Mouse (Mus musculus): ENCODE measurements around the gene Atad1.

- TF ChIP-seq POLR2A (IDR thresholded peaks at IDR 0.05; ENCODE audit: borderline replicate concordance, low read depth, low read length) (no peak), CTCF (IDR thresholded peaks at IDR 0.05; ENCODE audit: low read depth, low read length) (no peak)
Measured at GRCm38 (mm10) chr19:32729785-32730184, 9.8 kb downstream of the Atad1 start.

Measured in bone marrow macrophage, adult 2 months (primary cell).